Mouse (Mus musculus): ENCODE results near the gene Igf2bp2.

DNA sequence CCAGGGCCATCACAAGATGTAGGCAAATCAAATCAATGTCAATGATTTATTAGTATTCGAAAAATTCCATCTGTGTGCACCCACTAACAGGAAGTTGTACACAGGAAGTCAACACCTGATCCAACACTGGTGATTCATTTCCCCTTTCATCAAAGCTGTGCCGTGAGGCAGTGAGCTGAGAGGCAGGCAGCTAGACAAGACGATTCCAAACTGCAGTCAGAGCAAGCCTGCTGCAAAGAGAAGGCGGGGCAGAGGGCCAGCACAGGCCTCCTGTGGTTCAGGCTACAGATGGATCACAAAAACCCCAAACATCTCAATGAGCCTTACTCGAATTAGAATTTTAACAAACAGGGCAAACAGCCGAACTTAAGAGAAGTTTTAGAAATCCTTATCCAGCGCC, 65.4 kb downstream of the Igf2bp2 start:
- no peak for TF ChIP-seq CTCF (conservative IDR thresholded peaks at IDR 0.05; ENCODE audit: low read length)
- TF ChIP-seq NANOG (IDR thresholded peaks at IDR 0.05; ENCODE audit: borderline replicate concordance, low read length), result no peak
